Mouse (Mus musculus) stomach, embryonic 16.5 days (tissue): ENCODE measurements around the gene Dph2. TPM values are rescaled to one million over a fixed set of nuclear protein-coding genes. Genes with fewer than 3 reads are reported as not detected.

Experiments used
- ATAC-seq: fragments of 200-750 bp; cut with Nextera tagmentation; 2 replicates; pipeline ENCODE4 v1.8.0; 2017; ENCODE audit warnings: moderate number of reproducible peaks, moderate TSS enrichment; ENCODE audit not compliant: insufficient read depth, low FRiP score
- H3K27ac ChIP-seq: fragments of 300-500 bp; sonication (generic); 2 replicates; pipeline ENCODE4 v1.5.1; 2014; ENCODE audit warnings: low read length
- H3K27me3 ChIP-seq: fragments of 300-500 bp; sonication (generic); 2 replicates; pipeline ENCODE4 v1.6.1; 2014; ENCODE audit warnings: low read length, control low read depth, mixed read lengths; ENCODE audit not compliant: control insufficient read depth, insufficient read depth
- H3K36me3 ChIP-seq: fragments of 300-500 bp; sonication (generic); 2 replicates; pipeline ENCODE4 v1.6.1; 2014; ENCODE audit warnings: low read length; ENCODE audit not compliant: control insufficient read depth, insufficient read depth
- H3K4me1 ChIP-seq: fragments of 300-500 bp; sonication (generic); 2 replicates; pipeline ENCODE4 v1.6.1; 2014; ENCODE audit warnings: low read length, control low read depth, mixed read lengths; ENCODE audit not compliant: control insufficient read depth, insufficient read depth
- H3K4me2 ChIP-seq: fragments of 300-500 bp; sonication (generic); 2 replicates; pipeline ENCODE4 v1.6.1; 2014; ENCODE audit warnings: low read depth, low read length, mixed read lengths
- H3K4me3 ChIP-seq: fragments of 300-500 bp; sonication (generic); replicated peaks from 2 replicates; pipeline ENCODE4 v1.5.1; 2014; ENCODE audit warnings: mild to moderate bottlenecking, low read length
- H3K9ac ChIP-seq: fragments of 300-500 bp; sonication (generic); 2 replicates; pipeline ENCODE4 v1.6.1; 2014; ENCODE audit warnings: low read length
- H3K9me3 ChIP-seq: fragments of 300-500 bp; sonication (generic); replicated peaks from 2 replicates; pipeline ENCODE4 v1.6.1; 2016; ENCODE audit warnings: low read length, control low read depth; ENCODE audit not compliant: control insufficient read depth
- WGBS: fragments of 180-500 bp; shearing (Covaris S2); extraction: QIAGEN DNeasy Blood & Tissue Kit; methylation state at CpG from one replicate; pipeline ENCODE4 v1.1.7; 2014; 5-methylcytosine and 5-hydroxymethylcytosine counted together
- polyA plus RNA-seq: library from polyadenylated mRNA; unstranded; fragments of >200 nt; fragmentation: Nextera tagmentation; extraction: Ambion mirVana; gene quantifications from 2 replicates; pipeline ENCODE4 v1.2.1, GENCODE M21; 2015

Gene Dph2
- polyA plus RNA-seq, 1 experiment from 2014 or later = 19.4 TPM

DNA sequence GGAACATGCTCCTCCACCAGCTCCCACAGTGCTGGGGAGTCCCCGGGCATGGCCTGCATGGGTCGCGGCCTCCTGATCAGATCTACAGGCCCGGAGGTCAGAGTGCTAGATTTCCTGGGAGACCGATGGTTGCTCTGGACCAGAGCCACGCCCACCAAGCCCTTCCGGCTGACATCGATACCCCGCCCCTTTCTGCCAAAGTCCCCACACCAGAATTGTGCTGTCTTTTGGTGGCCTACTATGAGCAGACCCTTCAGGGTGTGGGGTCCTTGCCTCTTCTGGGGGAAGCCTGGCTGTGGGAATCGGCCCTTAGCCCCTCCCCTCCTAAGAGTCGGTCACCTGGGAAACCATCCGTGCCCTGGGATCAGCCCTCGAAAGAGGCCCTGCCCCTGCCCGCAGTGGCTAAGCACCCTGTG lies 19.4 kb downstream of the Dph2 start, which contains the start of gene Ccdc24:
TSS of gene Ccdc24 (minus strand) at position 87 of the 416 bp plus-strand sequence.
- Histone ChIP-seq H3K27me3 (no peaks in the 10 kb centered on the region), H3K9me3 (no peaks in the 10 kb centered on the region), H3K4me1 (peaks cover 7% of the 10 kb centered on the region), H3K4me2 (peak within 1 kb of the TSS; percentile 47), H3K4me3 (peak within 1 kb of the TSS; percentile 13), H3K36me3 (peaks cover 4% of the 10 kb centered on the region; the same call in 1 of the 2 replicates), H3K27ac (no peak within 1 kb of the TSS), H3K9ac (peak within 1 kb of the TSS; percentile 40; the same call in 1 of the 2 replicates)
- 0 out of 2 replicates have a peak, but pooled peaks have one; percentile 23 for ATAC-seq
- 8% methylated on average over 14 of the region's 14 CpGs for WGBS

- ATAC-seq = no peak
- no peaks in the 10 kb centered on the region for H3K27me3 ChIP-seq
- WGBS = 52% methylated on average over 7 of the region's 7 CpGs
Observed at GRCm38 (mm10) chr4:117871787-117872186, 20.0 kb downstream of the Dph2 start.

DNA sequence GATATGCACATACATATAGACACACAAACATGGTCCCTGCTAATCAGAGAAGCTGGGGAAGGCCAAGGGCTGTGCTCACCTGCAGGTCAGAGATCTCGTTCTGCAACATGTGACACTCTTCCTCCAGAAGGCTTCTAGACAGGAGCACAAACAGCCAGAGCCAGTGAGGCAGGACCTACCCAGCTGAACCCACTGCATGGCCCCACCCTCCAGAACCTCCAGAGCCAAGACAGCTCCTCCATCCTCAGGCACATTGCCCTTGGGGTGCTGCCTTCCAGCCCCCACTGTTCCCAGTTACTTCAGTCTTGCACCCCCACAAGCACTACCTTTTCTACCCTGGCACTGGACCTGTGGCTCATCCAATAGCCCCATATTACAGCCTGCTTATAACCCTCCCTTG lies 21.4 kb downstream of the Dph2 start:
- no peak overlapping the region for H3K4me2 ChIP-seq
- no peaks in the 10 kb centered on the region for H3K9me3 ChIP-seq
- H3K9ac ChIP-seq = no peak overlapping the region
- 50% methylated on average over 1 of the region's 1 CpGs for WGBS
- H3K36me3 ChIP-seq = no peaks in the 10 kb centered on the region
- no peak overlapping the region for H3K27ac ChIP-seq
- ATAC-seq = no peak
- peaks cover 16% of the 10 kb centered on the region for H3K4me1 ChIP-seq
- no peak overlapping the region for H3K4me3 ChIP-seq
- H3K27me3 ChIP-seq = no peaks in the 10 kb centered on the region

More at GRCm38 (mm10) chr4:117871787-117872186, 20.0 kb downstream of the Dph2 start:
- no peak overlapping the region for H3K27ac ChIP-seq
- no peaks in the 10 kb centered on the region for H3K9me3 ChIP-seq
- peaks cover 4% of the 10 kb centered on the region; the same call in 1 of the 2 replicates for H3K36me3 ChIP-seq
- no peak overlapping the region for H3K4me3 ChIP-seq
- no peak overlapping the region for H3K9ac ChIP-seq
- H3K4me1 ChIP-seq = peaks cover 7% of the 10 kb centered on the region
- H3K4me2 ChIP-seq = no peak overlapping the region

DNA sequence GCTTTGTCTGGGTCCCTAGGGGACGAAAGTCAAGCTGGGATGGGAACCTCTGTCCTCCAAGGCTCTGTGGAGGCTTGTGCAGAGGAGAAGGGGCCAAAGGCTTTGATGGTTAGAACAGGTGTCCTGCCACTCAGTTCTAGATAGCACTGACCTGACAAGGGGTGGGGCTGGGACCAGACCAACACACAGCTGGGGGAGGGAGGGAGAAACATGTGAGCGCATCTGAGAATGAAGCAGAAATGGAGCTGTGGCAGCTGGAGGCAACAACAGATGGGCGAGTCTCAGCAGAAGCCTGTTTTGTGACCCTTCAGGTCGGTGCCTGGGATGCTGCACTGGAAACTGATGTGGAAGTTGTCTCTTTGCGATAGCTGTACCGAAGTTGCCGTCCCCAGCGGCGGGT lies 22.5 kb downstream of the Dph2 start:
- H3K27me3 ChIP-seq = no peaks in the 10 kb centered on the region
- no peaks in the 10 kb centered on the region for H3K9me3 ChIP-seq
- H3K4me1 ChIP-seq = peaks cover 16% of the 10 kb centered on the region
- no peak overlapping the region for H3K9ac ChIP-seq
- H3K4me3 ChIP-seq = no peak overlapping the region
- H3K27ac ChIP-seq = no peak overlapping the region
- no peaks in the 10 kb centered on the region for H3K36me3 ChIP-seq
- WGBS = 71% methylated on average over 9 of the region's 9 CpGs
- no peak for ATAC-seq
- H3K4me2 ChIP-seq = no peak overlapping the region

DNA sequence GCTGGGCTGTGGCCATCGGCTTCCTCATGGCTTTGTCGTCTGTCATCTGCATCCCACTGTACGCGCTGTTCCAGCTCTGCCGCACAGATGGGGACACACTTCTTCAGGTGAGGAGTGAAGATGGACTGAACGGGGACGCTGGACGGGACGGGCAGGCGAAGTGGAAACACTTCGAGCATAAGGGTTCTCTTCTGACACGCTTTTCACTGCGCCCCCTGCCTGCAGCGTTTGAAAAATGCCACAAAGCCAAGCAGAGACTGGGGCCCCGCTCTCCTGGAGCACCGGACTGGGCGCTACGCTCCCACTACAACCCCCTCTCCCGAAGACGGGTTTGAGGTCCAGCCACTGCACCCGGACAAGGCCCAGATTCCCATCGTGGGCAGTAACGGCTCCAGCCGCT lies 24.0 kb downstream of the Dph2 start:
- ATAC-seq = 0 out of 2 replicates have a peak, but pooled peaks have one; percentile 5
- Histone ChIP-seq H3K9me3 (no peaks in the 10 kb centered on the region), H3K4me2 (no peak overlapping the region), H3K27me3 (no peaks in the 10 kb centered on the region), H3K36me3 (no peaks in the 10 kb centered on the region), H3K4me3 (no peak overlapping the region), H3K27ac (no peak overlapping the region), H3K4me1 (peaks cover 16% of the 10 kb centered on the region), H3K9ac (no peak overlapping the region)
- 19% methylated on average over 24 of the region's 24 CpGs for WGBS

DNA sequence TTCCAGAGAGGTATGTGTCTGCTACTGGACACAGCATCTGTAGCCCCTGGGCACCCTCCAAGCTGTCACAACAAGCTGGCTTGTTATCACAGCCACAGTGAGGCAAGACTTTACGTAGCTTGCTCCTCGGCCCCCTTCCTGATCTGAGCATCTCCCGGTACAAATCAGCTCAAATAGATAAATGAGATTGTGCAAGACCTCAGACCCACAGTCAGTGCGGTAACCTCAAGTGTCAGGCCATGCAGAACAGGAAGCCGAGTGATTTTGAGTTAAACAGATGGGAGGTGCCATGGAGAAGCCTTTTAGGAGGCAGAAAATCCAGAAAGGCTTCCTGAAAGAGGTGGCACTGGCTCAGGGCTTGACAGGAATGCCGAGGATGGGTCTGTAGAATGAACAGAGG lies 24.8 kb downstream of the Dph2 start:
- H3K4me2 ChIP-seq = no peak overlapping the region
- 64% methylated on average over 6 of the region's 6 CpGs for WGBS
- no peak overlapping the region for H3K9ac ChIP-seq
- ATAC-seq = no peak
- no peaks in the 10 kb centered on the region for H3K27me3 ChIP-seq
- peaks cover 9% of the 10 kb centered on the region; the same call in 1 of the 2 replicates for H3K4me1 ChIP-seq
- no peaks in the 10 kb centered on the region for H3K9me3 ChIP-seq
- no peaks in the 10 kb centered on the region for H3K36me3 ChIP-seq
- no peak overlapping the region for H3K4me3 ChIP-seq
- no peak overlapping the region for H3K27ac ChIP-seq

- peaks cover 9% of the 10 kb centered on the region; the same call in 1 of the 2 replicates for H3K4me1 ChIP-seq
- H3K36me3 ChIP-seq = no peaks in the 10 kb centered on the region
- H3K27me3 ChIP-seq = no peaks in the 10 kb centered on the region
- 43% methylated on average over 9 of the region's 9 CpGs for WGBS
- no peak overlapping the region for H3K4me3 ChIP-seq
- no peak overlapping the region for H3K27ac ChIP-seq
- no peak overlapping the region for H3K9ac ChIP-seq
- ATAC-seq = peak; percentile 32; the same call in 1 of the 2 replicates
- no peaks in the 10 kb centered on the region for H3K9me3 ChIP-seq
- H3K4me2 ChIP-seq = no peak overlapping the region
Observed at GRCm38 (mm10) chr4:117866083-117866482, 25.7 kb downstream of the Dph2 start.

GRCm38 (mm10) chr4:117862823-117863222 lies 29.0 kb downstream of the Dph2 start:
- no peak for ATAC-seq
- Histone ChIP-seq H3K4me3 (no peak overlapping the region), H3K27me3 (no peaks in the 10 kb centered on the region), H3K27ac (no peak overlapping the region), H3K4me2 (no peak overlapping the region), H3K36me3 (no peaks in the 10 kb centered on the region), H3K4me1 (peaks cover 9% of the 10 kb centered on the region; the same call in 1 of the 2 replicates), H3K9ac (no peak overlapping the region), H3K9me3 (no peaks in the 10 kb centered on the region)
- WGBS = 49% methylated on average over 4 of the region's 4 CpGs

DNA sequence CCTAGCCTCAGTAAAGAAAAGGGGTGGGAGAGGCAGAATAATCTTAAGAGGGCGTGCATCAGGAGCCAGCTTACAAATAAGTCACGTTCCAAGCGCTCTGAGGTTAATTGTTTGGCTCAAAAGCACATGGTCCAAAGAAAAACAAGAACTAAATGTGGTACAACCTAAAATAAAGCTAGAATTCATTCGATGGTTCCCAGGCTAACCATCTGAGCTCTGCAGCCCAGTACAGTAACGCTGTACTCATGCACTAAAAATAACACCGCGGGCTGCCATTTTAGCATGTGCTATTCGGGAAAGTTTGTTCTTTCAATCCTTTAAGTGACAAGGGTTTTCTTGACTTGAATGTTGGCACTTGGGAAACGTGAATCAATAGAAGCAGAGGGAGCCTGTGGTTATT lies 31.3 kb downstream of the Dph2 start:
- no peak overlapping the region for H3K4me2 ChIP-seq
- no peaks in the 10 kb centered on the region for H3K27me3 ChIP-seq
- H3K4me1 ChIP-seq = no peaks in the 10 kb centered on the region
- H3K9me3 ChIP-seq = no peaks in the 10 kb centered on the region
- WGBS = 76% methylated on average over 9 of the region's 9 CpGs
- H3K27ac ChIP-seq = no peak overlapping the region
- H3K36me3 ChIP-seq = no peaks in the 10 kb centered on the region; the same call in 1 of the 2 replicates
- H3K9ac ChIP-seq = no peak overlapping the region
- no peak for ATAC-seq
- no peak overlapping the region for H3K4me3 ChIP-seq
